Comparison of ENCODE assay signal across 26 mouse cellular contexts in genomic region chr9:69828428-69828827, GRCm38 (mm10).
DNase-seq lines count a peak whose midpoint lies in the region; ATAC-seq lines count a peak whose summit lies in the region.
"Had no signal": no experiment of that assay in that cellular context is flagged by ENCODE, and none has a peak within 500 bp of the region (broad histone marks: within the 10 kb centered on the region; RNA-seq: fewer than 3 reads in every experiment).

No protein-coding gene starts in this region.

- no peaks in the 10 kb centered on the region; the same call in 1 of the 2 replicates for H3K4me1 ChIP-seq in embryonic facial prominence, embryonic 11.5 days (ENCODE audit: control insufficient read depth, insufficient read depth, low read length)
- H3K4me1 ChIP-seq in embryonic facial prominence, embryonic 10.5 days = peaks cover 18% of the 10 kb centered on the region
- H3K4me1 ChIP-seq in hindbrain, embryonic 14.5 days (replicated peaks; ENCODE audit: control insufficient read depth, insufficient read depth, low read length) = 0 out of 2 replicates have a peak, but pooled peaks cover 4% of the 10 kb centered on the region
- H3K4me1 ChIP-seq in hindbrain, embryonic 10.5 days (replicated peaks) = no peaks in the 10 kb centered on the region
- H3K4me1 ChIP-seq in neural tube, embryonic 13.5 days (replicated peaks) = peaks cover 9% of the 10 kb centered on the region
- no peaks in the 10 kb centered on the region for H3K4me1 ChIP-seq in intestine, embryonic 15.5 days (replicated peaks)
- H3K4me1 ChIP-seq: embryonic facial prominence, embryonic 12.5 days; limb, embryonic 13.5 days; lung, embryonic 15.5 days; midbrain, embryonic 10.5 days had no signal

- H3K27me3 ChIP-seq in embryonic facial prominence, embryonic 11.5 days (ENCODE audit: control insufficient read depth, insufficient read depth, low read length) = no peaks in the 10 kb centered on the region
- no peaks in the 10 kb centered on the region for H3K27me3 ChIP-seq in embryonic facial prominence, embryonic 10.5 days (replicated peaks; ENCODE audit: low read depth, poor library complexity, severe bottlenecking)
- H3K27me3 ChIP-seq in hindbrain, embryonic 14.5 days (ENCODE audit: control insufficient read depth, insufficient read depth, low read length) = 0 out of 2 replicates have a peak, but pooled peaks cover 3% of the 10 kb centered on the region
- H3K27me3 ChIP-seq in hindbrain, embryonic 10.5 days (ENCODE audit: insufficient read depth, poor library complexity, severe bottlenecking) = no peaks in the 10 kb centered on the region
- H3K27me3 ChIP-seq in neural tube, embryonic 13.5 days = peaks cover 23% of the 10 kb centered on the region
- H3K27me3 ChIP-seq in intestine, embryonic 15.5 days (replicated peaks) = no peaks in the 10 kb centered on the region
- H3K27me3 ChIP-seq: CH12.LX; lung, embryonic 15.5 days had no signal

- H3K27ac ChIP-seq in embryonic facial prominence, embryonic 11.5 days (replicated peaks; ENCODE audit: low read depth, low read length) = no peak overlapping the region
- H3K27ac ChIP-seq in embryonic facial prominence, embryonic 10.5 days (replicated peaks) = no peak overlapping the region
- no peak overlapping the region for H3K27ac ChIP-seq in hindbrain, embryonic 14.5 days
- H3K27ac ChIP-seq in hindbrain, embryonic 10.5 days = no peak overlapping the region
- H3K27ac ChIP-seq in neural tube, embryonic 13.5 days (replicated peaks) = no peak overlapping the region
- H3K27ac ChIP-seq in intestine, embryonic 15.5 days = no peak overlapping the region
- H3K27ac ChIP-seq: embryonic facial prominence, embryonic 12.5 days; layer of hippocampus, adult 2 months; left cerebral cortex, adult 2 months; limb, embryonic 13.5 days; lung, embryonic 15.5 days; midbrain, embryonic 10.5 days had no signal

- peak; percentile 14 for DNase-seq in embryonic facial prominence, embryonic 11.5 days (ENCODE audit: low spot score)
- no peak for DNase-seq in embryonic facial prominence, embryonic 10.5 days (ENCODE audit: low spot score)
- peak; percentile 40 for DNase-seq in hindbrain, embryonic 14.5 days (ENCODE audit: low spot score)
- no peak for DNase-seq in hindbrain, embryonic 10.5 days (ENCODE audit: low spot score)
- DNase-seq in neural tube, embryonic 10.5 days (ENCODE audit: extremely low spot score, low spot score) = no peak
- no peak for DNase-seq in testis, postnatal 14 days (ENCODE audit: low spot score)
- DNase-seq: adrenal gland, adult 8-10 months; cerebellum, adult 8-10 months; cerebellum, postnatal 25 days; gastrocnemius, postnatal 14 days; heart, postnatal 14 days; kidney, adult 11 months; kidney, postnatal 36 days; right cerebral cortex, postnatal 14 days; thymus, adult 18-20 months; thymus, postnatal 25 days had no signal

- no peak overlapping the region for H3K4me3 ChIP-seq in embryonic facial prominence, embryonic 11.5 days (ENCODE audit: low read depth, low read length)
- no peak overlapping the region for H3K4me3 ChIP-seq in embryonic facial prominence, embryonic 10.5 days
- H3K4me3 ChIP-seq in hindbrain, embryonic 14.5 days (replicated peaks; ENCODE audit: low read length) = no peak overlapping the region
- no peak overlapping the region for H3K4me3 ChIP-seq in hindbrain, embryonic 10.5 days
- no peak overlapping the region for H3K4me3 ChIP-seq in neural tube, embryonic 13.5 days
- no peak overlapping the region for H3K4me3 ChIP-seq in intestine, embryonic 15.5 days (replicated peaks)
- H3K4me3 ChIP-seq: embryonic facial prominence, embryonic 12.5 days; layer of hippocampus, adult 2 months; left cerebral cortex, adult 2 months; limb, embryonic 13.5 days; lung, embryonic 15.5 days; midbrain, embryonic 10.5 days had no signal

- no peaks in the 10 kb centered on the region for H3K36me3 ChIP-seq in embryonic facial prominence, embryonic 11.5 days (replicated peaks; ENCODE audit: control insufficient read depth, insufficient read depth, low read depth, low read length)
- no peaks in the 10 kb centered on the region for H3K36me3 ChIP-seq in embryonic facial prominence, embryonic 10.5 days (replicated peaks)
- no peaks in the 10 kb centered on the region for H3K36me3 ChIP-seq in hindbrain, embryonic 14.5 days (replicated peaks; ENCODE audit: control insufficient read depth, insufficient read depth)
- no peaks in the 10 kb centered on the region for H3K36me3 ChIP-seq in hindbrain, embryonic 10.5 days
- H3K36me3 ChIP-seq in neural tube, embryonic 13.5 days = no peaks in the 10 kb centered on the region
- H3K36me3 ChIP-seq in intestine, embryonic 15.5 days = no peaks in the 10 kb centered on the region
- H3K36me3 ChIP-seq: embryonic facial prominence, embryonic 12.5 days; limb, embryonic 13.5 days; lung, embryonic 15.5 days; midbrain, embryonic 10.5 days had no signal

- H3K4me2 ChIP-seq in embryonic facial prominence, embryonic 11.5 days (ENCODE audit: low read depth, low read length) = no peak overlapping the region
- no peak overlapping the region for H3K4me2 ChIP-seq in hindbrain, embryonic 14.5 days (replicated peaks)
- H3K4me2 ChIP-seq in neural tube, embryonic 13.5 days = no peak overlapping the region
- H3K4me2 ChIP-seq in intestine, embryonic 15.5 days (replicated peaks) = no peak overlapping the region
- H3K4me2 ChIP-seq: embryonic facial prominence, embryonic 12.5 days; limb, embryonic 13.5 days; liver, embryonic 11.5 days; lung, embryonic 15.5 days had no signal

- no peaks in the 10 kb centered on the region for H3K9me3 ChIP-seq in embryonic facial prominence, embryonic 11.5 days (replicated peaks; ENCODE audit: control insufficient read depth, low read length)
- H3K9me3 ChIP-seq in embryonic facial prominence, embryonic 10.5 days = no peaks in the 10 kb centered on the region
- no peaks in the 10 kb centered on the region for H3K9me3 ChIP-seq in hindbrain, embryonic 14.5 days (ENCODE audit: control insufficient read depth, low read length)
- no peaks in the 10 kb centered on the region for H3K9me3 ChIP-seq in hindbrain, embryonic 10.5 days
- H3K9me3 ChIP-seq in neural tube, embryonic 13.5 days = no peaks in the 10 kb centered on the region
- no peaks in the 10 kb centered on the region for H3K9me3 ChIP-seq in intestine, embryonic 15.5 days
- H3K9me3 ChIP-seq: embryonic facial prominence, embryonic 12.5 days; limb, embryonic 13.5 days; lung, embryonic 15.5 days; midbrain, embryonic 10.5 days had no signal

- WGBS in embryonic facial prominence, embryonic 11.5 days = 53% methylated on average over 6 of the region's 6 CpGs
- 55% methylated on average over 6 of the region's 6 CpGs for WGBS in embryonic facial prominence, embryonic 10.5 days
- 50% methylated on average over 6 of the region's 6 CpGs for WGBS in hindbrain, embryonic 14.5 days
- WGBS in hindbrain, embryonic 10.5 days = 83% methylated on average over 6 of the region's 6 CpGs
- 36% methylated on average over 6 of the region's 6 CpGs for WGBS in neural tube, embryonic 13.5 days
- 71% methylated on average over 6 of the region's 6 CpGs for WGBS in intestine, embryonic 15.5 days

- no peak overlapping the region for H3K9ac ChIP-seq in embryonic facial prominence, embryonic 11.5 days (replicated peaks; ENCODE audit: low read length)
- H3K9ac ChIP-seq in hindbrain, embryonic 14.5 days = no peak overlapping the region
- no peak overlapping the region for H3K9ac ChIP-seq in neural tube, embryonic 13.5 days
- H3K9ac ChIP-seq in intestine, embryonic 15.5 days = no peak overlapping the region
- H3K9ac ChIP-seq: embryonic facial prominence, embryonic 12.5 days; limb, embryonic 13.5 days; lung, embryonic 15.5 days had no signal

- ATAC-seq in embryonic facial prominence, embryonic 11.5 days (replicated peaks; ENCODE audit: insufficient number of reproducible peaks, low FRiP score, low TSS enrichment, low read depth) = no peak
- no peak for ATAC-seq in hindbrain, embryonic 14.5 days (ENCODE audit: low FRiP score)
- peak; percentile 80 for ATAC-seq in neural tube, embryonic 13.5 days (ENCODE audit: low read depth)
- ATAC-seq in intestine, embryonic 15.5 days = no peak

Comparison
In these comparisons a context has a peak if more than half of its experiments do, and no peak if none do; other contexts are left out.
1. DNase-seq: peak in embryonic facial prominence, embryonic 11.5 days (single experiment) and hindbrain, embryonic 14.5 days (single experiment); none in embryonic facial prominence, embryonic 10.5 days (single experiment), hindbrain, embryonic 10.5 days (single experiment), neural tube, embryonic 10.5 days (single experiment) and testis, postnatal 14 days (single experiment).